Mouse (Mus musculus) testis, adult 2 months (tissue): ENCODE measurements around the gene Pla2g4e. TPM values are rescaled to one million over a fixed set of nuclear protein-coding genes. Genes with fewer than 3 reads are reported as not detected.

Source experiments
- H3K27ac ChIP-seq: fragments of 200-500 bp; 2 replicates; pipeline ENCODE4 v1.5.1; 2012; ENCODE audit warnings: low read depth, low read length; ENCODE audit not compliant: control insufficient read depth, insufficient read depth
- H3K27me3 ChIP-seq: fragments of 200-500 bp; 2 replicates; pipeline ENCODE4 v1.6.1; 2012; ENCODE audit warnings: mild to moderate bottlenecking, low read length, moderate library complexity; ENCODE audit not compliant: control insufficient read depth, insufficient read depth
- H3K36me3 ChIP-seq: fragments of 200-500 bp; 2 replicates; pipeline ENCODE4 v1.6.1; 2012; ENCODE audit warnings: mild to moderate bottlenecking, low read length; ENCODE audit not compliant: control insufficient read depth, insufficient read depth
- H3K4me1 ChIP-seq: fragments of 200-500 bp; 2 replicates; pipeline ENCODE4 v1.6.1; 2012; ENCODE audit warnings: low read length; ENCODE audit not compliant: control insufficient read depth, insufficient read depth
- H3K4me3 ChIP-seq: fragments of 200-500 bp; 2 replicates; pipeline ENCODE4 v1.5.1; 2012; ENCODE audit warnings: low read depth, mild to moderate bottlenecking, low read length, moderate library complexity, mixed read lengths; ENCODE audit not compliant: control insufficient read depth
- CTCF ChIP-seq: fragments of 200-500 bp; IDR thresholded peaks from 2 replicates; pipeline ENCODE4 v1.5.1; 2012; ENCODE audit warnings: low read depth, mild to moderate bottlenecking, inconsistent platforms, low read length, moderate library complexity; ENCODE audit not compliant: control insufficient read depth, insufficient read depth, insufficient replicate concordance
- POLR2A ChIP-seq: fragments of 200-500 bp; IDR thresholded peaks from 2 replicates; pipeline ENCODE4 v1.6.1; 2012; ENCODE audit warnings: low read depth, mild to moderate bottlenecking, inconsistent platforms, low read length, moderate library complexity; ENCODE audit not compliant: control insufficient read depth
- polyA plus RNA-seq: library from polyadenylated mRNA; depleted of rRNA; stranded (reverse); fragments of >200 nt; gene quantifications from 2 replicates; pipeline ENCODE4 v1.2.3, GENCODE M21; 2012; rRNA removed

Gene Pla2g4e
- polyA plus RNA-seq, 1 experiment: 0.68 TPM

GRCm38 (mm10) chr2:120124096-120124495 lies 121.0 kb downstream of the Pla2g4e start:
- Histone ChIP-seq H3K27me3 (no peaks in the 10 kb centered on the region), H3K4me1 (no peaks in the 10 kb centered on the region), H3K36me3 (no peaks in the 10 kb centered on the region), H3K4me3 (no peak overlapping the region), H3K27ac (no peak overlapping the region)
- no peak for TF ChIP-seq CTCF
- no peak for TF ChIP-seq POLR2A

DNA sequence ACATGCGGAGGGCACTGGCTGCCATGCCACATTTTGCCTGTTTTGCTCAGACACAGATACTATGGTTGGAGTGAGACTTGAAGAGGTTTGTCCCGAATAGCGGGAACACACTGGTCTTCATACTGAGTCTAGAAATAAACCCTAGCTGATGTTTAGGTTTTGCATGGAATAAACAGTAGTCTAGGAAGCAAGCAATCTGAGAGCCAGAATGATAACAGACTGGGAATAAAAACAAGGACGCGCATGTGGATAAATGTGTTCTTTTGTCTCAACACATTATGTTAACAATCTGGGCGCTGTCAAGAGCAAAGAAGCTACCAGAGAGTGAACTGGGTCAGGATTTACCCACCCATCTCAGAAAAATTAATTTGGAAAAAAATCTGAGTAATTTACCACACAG lies 122.2 kb downstream of the Pla2g4e start:
- no peak overlapping the region for H3K4me3 ChIP-seq
- H3K27ac ChIP-seq: no peak overlapping the region
- H3K27me3 ChIP-seq: no peaks in the 10 kb centered on the region
- TF ChIP-seq POLR2A: no peak
- no peak for TF ChIP-seq CTCF
- H3K36me3 ChIP-seq: no peaks in the 10 kb centered on the region
- H3K4me1 ChIP-seq: no peaks in the 10 kb centered on the region

GRCm38 (mm10) chr2:120117346-120117745 lies 127.8 kb downstream of the Pla2g4e start:
- H3K4me3 ChIP-seq: no peak overlapping the region
- no peak for TF ChIP-seq CTCF
- no peak for TF ChIP-seq POLR2A
- no peak overlapping the region for H3K27ac ChIP-seq
- H3K27me3 ChIP-seq: no peaks in the 10 kb centered on the region
- no peaks in the 10 kb centered on the region for H3K36me3 ChIP-seq
- H3K4me1 ChIP-seq: no peaks in the 10 kb centered on the region

Other genes with a start within 250 kb of the Pla2g4e start
- 6.4 and 7.3 TPM in 2 replicates for gene Jmjd7, start 217.9 kb downstream of the Pla2g4e start, polyA plus RNA-seq
- gene Gm28042, start 217.8 kb downstream of the Pla2g4e start, polyA plus RNA-seq: 3.1 and 3.7 TPM in 2 replicates
- gene Pla2g4b, start 211.9 kb downstream of the Pla2g4e start, polyA plus RNA-seq: 2.7 and 4.1 TPM in 2 replicates
- gene Ehd4, start 90.7 kb downstream of the Pla2g4e start, polyA plus RNA-seq: 3.4 and 5.8 TPM in 2 replicates
- gene Pla2g4d, start 43.9 kb upstream of the Pla2g4e start, polyA plus RNA-seq: 5.8 and 6.2 TPM in 2 replicates
- 0.20 and 0.31 TPM in 2 replicates for gene Pla2g4f, start 68.8 kb upstream of the Pla2g4e start, polyA plus RNA-seq
- gene Vps39, start 107.8 kb upstream of the Pla2g4e start, polyA plus RNA-seq: 10.6 and 11.4 TPM in 2 replicates
- 7.2 and 8.4 TPM in 2 replicates for gene Ganc, start 158.6 kb upstream of the Pla2g4e start, polyA plus RNA-seq
- 6.7 and 7.2 TPM in 2 replicates for gene Tmem87a, start 158.8 kb upstream of the Pla2g4e start, polyA plus RNA-seq
- gene Capn3, start 210.7 kb upstream of the Pla2g4e start, polyA plus RNA-seq: 0.75 and 1.2 TPM in 2 replicates